Mouse (Mus musculus) C2C12 (cell line): Measurements from ENCODE around the gene Ptpro. TPM values are rescaled to one million over a fixed set of nuclear protein-coding genes. Genes with fewer than 3 reads are reported as not detected.

ENCODE experiments used
- H3K27me3 ChIP-seq: one replicate; pipeline ENCODE4 v1.6.1; 2011; ENCODE audit not compliant: control insufficient read depth, insufficient read depth, insufficient read length
- H3K36me3 ChIP-seq: one replicate; pipeline ENCODE4 v1.6.1; 2011; ENCODE audit not compliant: control insufficient read depth, insufficient read depth
- H3K4me3 ChIP-seq: one replicate; pipeline ENCODE4 v1.5.1; 2011; ENCODE audit warnings: mild to moderate bottlenecking, control low read depth; ENCODE audit not compliant: poor library complexity, insufficient read depth, severe bottlenecking
- H3K79me2 ChIP-seq: one replicate; pipeline ENCODE4 v1.6.1; 2011; ENCODE audit not compliant: control insufficient read depth, insufficient read depth
- H3K79me3 ChIP-seq: one replicate; pipeline ENCODE4 v1.6.1; 2011; ENCODE audit warnings: low read depth, control low read depth
- H3ac ChIP-seq: one replicate; pipeline ENCODE3; 2011; ENCODE audit warnings: low read depth; ENCODE audit not compliant: control insufficient read depth, insufficient read length
- CEBPB ChIP-seq: IDR thresholded peaks from one replicate; pipeline ENCODE4 v1.6.1; 2011; ENCODE audit warnings: low read depth, mild to moderate bottlenecking, control low read depth, moderate library complexity
- CTCF ChIP-seq: IDR thresholded peaks from one replicate; pipeline ENCODE4 v1.5.1; 2011; ENCODE audit not compliant: control insufficient read depth, insufficient read depth, insufficient read length
- FOSL1 ChIP-seq: IDR thresholded peaks from one replicate; pipeline ENCODE4 v1.8.0; 2011; ENCODE audit warnings: mild to moderate bottlenecking, low read length; ENCODE audit not compliant: poor library complexity, insufficient read depth, severe bottlenecking
- MAX ChIP-seq: IDR thresholded peaks from one replicate; pipeline ENCODE4 v1.6.1; 2011; ENCODE audit warnings: mild to moderate bottlenecking, control low read depth
- MYOD1 ChIP-seq: IDR thresholded peaks from one replicate; pipeline ENCODE4 v1.6.1; 2011; ENCODE audit warnings: low read depth; ENCODE audit not compliant: control insufficient read depth, insufficient read length
- MYOG ChIP-seq: IDR thresholded peaks from one replicate; pipeline ENCODE4 v1.6.1; 2011; ENCODE audit not compliant: control insufficient read depth, insufficient read length; ENCODE audit errors: extremely low read depth
- USF1 ChIP-seq: IDR thresholded peaks from one replicate; pipeline ENCODE4 v1.6.1; 2011; ENCODE audit warnings: low read depth, mild to moderate bottlenecking, control low read depth, moderate library complexity
- polyA plus RNA-seq: library from polyadenylated mRNA; unstranded; fragments of >200 nt; fragmentation: generic; extraction: Trizol; gene quantifications from one replicate; pipeline ENCODE4 v1.2.1, GENCODE M21; 2012; ENCODE audit warnings: missing spikeins

The Ptpro gene
- polyA plus RNA-seq, 1 experiment: not detected

- Histone ChIP-seq H3K27me3 (no peaks in the 10 kb centered on the region), H3ac (no peak overlapping the region), H3K79me2 (no peaks in the 10 kb centered on the region), H3K79me3 (no peaks in the 10 kb centered on the region), H3K36me3 (no peaks in the 10 kb centered on the region), H3K4me3 (no peak overlapping the region)
- TF ChIP-seq MYOG: no peak
- TF ChIP-seq USF1: no peak
- no peak for TF ChIP-seq CTCF
- TF ChIP-seq CEBPB: no peak
- no peak for TF ChIP-seq FOSL1
- no peak for TF ChIP-seq MAX
- TF ChIP-seq MYOD1: no peak
Observed at GRCm38 (mm10) chr6:137210991-137211390, 41.1 kb upstream of the Ptpro start.

GRCm38 (mm10) chr6:137211441-137211840 is 40.7 kb upstream of the Ptpro start:
- Histone ChIP-seq H3K36me3 (no peaks in the 10 kb centered on the region), H3K79me3 (no peaks in the 10 kb centered on the region), H3K79me2 (no peaks in the 10 kb centered on the region), H3K4me3 (no peak overlapping the region), H3K27me3 (no peaks in the 10 kb centered on the region), H3ac (no peak overlapping the region)
- no peak for TF ChIP-seq CEBPB
- no peak for TF ChIP-seq USF1
- TF ChIP-seq CTCF: no peak
- no peak for TF ChIP-seq MYOD1
- no peak for TF ChIP-seq MYOG
- TF ChIP-seq FOSL1: no peak
- no peak for TF ChIP-seq MAX

GRCm38 (mm10) chr6:137217841-137218463 is 34.2 kb upstream of the Ptpro start:
- H3K79me2 ChIP-seq: no peaks in the 10 kb centered on the region
- no peak overlapping the region for H3K4me3 ChIP-seq
- no peak for TF ChIP-seq MAX
- TF ChIP-seq CTCF: no peak
- no peak for TF ChIP-seq CEBPB
- no peak for TF ChIP-seq MYOG
- TF ChIP-seq MYOD1: no peak
- no peak for TF ChIP-seq FOSL1
- no peak for TF ChIP-seq USF1
- H3K79me3 ChIP-seq: no peaks in the 10 kb centered on the region
- H3K27me3 ChIP-seq: peaks cover 3% of the 10 kb centered on the region
- no peaks in the 10 kb centered on the region for H3K36me3 ChIP-seq
- no peak overlapping the region for H3ac ChIP-seq

GRCm38 (mm10) chr6:137252887-137253242 is 746 bp downstream of the Ptpro start:
- Histone ChIP-seq H3ac (no peak overlapping the region), H3K4me3 (no peak overlapping the region), H3K27me3 (peaks cover 11% of the 10 kb centered on the region), H3K79me2 (no peaks in the 10 kb centered on the region), H3K36me3 (no peaks in the 10 kb centered on the region), H3K79me3 (no peaks in the 10 kb centered on the region)
- TF ChIP-seq CEBPB (no peak), FOSL1 (no peak), CTCF (no peak), MAX (no peak), MYOD1 (no peak), USF1 (no peak), MYOG (no peak)

- TF ChIP-seq CEBPB (no peak), MAX (no peak), MYOD1 (no peak), USF1 (no peak), MYOG (no peak), CTCF (no peak), FOSL1 (no peak)
- Histone ChIP-seq H3K79me3 (no peaks in the 10 kb centered on the region), H3K4me3 (no peak overlapping the region), H3K79me2 (no peaks in the 10 kb centered on the region), H3ac (no peak overlapping the region), H3K36me3 (no peaks in the 10 kb centered on the region), H3K27me3 (peaks cover 11% of the 10 kb centered on the region)
Observed at GRCm38 (mm10) chr6:137253415-137253814, 1.3 kb downstream of the Ptpro start.

GRCm38 (mm10) chr6:137261033-137261432 is 8.9 kb downstream of the Ptpro start:
- no peak overlapping the region for H3K4me3 ChIP-seq
- H3K79me3 ChIP-seq: no peaks in the 10 kb centered on the region
- H3K36me3 ChIP-seq: no peaks in the 10 kb centered on the region
- no peaks in the 10 kb centered on the region for H3K79me2 ChIP-seq
- H3ac ChIP-seq: no peak overlapping the region
- no peak for TF ChIP-seq MYOG
- no peak for TF ChIP-seq FOSL1
- no peak for TF ChIP-seq USF1
- no peak for TF ChIP-seq MAX
- no peak for TF ChIP-seq CTCF
- no peak for TF ChIP-seq CEBPB
- no peak for TF ChIP-seq MYOD1
- H3K27me3 ChIP-seq: peaks cover 4% of the 10 kb centered on the region
